Mouse (Mus musculus): ENCODE measurements around the gene Trim2. TPM values are rescaled to one million over a fixed set of nuclear protein-coding genes. Genes with fewer than 3 reads are reported as not detected.

Gene Trim2
- total RNA-seq, 2 experiments from 2014 or later = 8.9 to 10.9 TPM

DNA sequence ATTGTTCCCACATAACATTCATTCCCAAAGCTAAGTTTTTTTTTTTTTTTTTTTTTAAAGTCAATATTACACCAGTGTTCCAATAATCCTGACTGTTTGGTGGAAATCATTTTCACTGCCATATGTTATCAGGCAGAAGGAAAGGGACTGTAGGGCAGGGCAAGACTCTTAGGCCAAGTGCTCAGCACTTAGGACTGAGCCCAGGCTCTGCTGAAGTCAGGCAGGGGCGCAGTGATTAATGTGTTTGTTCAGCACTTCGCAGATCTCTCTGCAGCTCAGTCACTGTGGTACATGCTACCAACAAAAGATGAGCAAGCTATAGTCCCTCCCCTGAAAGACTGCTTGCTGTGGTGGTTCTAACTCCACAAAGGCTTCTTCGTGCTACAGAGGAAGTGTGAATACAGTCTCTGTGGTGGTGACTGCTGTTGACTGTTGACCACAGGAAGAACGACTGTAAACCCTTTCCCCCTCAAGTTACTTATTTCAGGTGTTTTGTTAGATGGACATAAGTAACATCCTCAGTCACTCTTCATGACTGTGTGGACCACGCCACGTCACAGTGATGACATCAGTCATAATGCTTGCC, 180.9 kb downstream of the Trim2 start:
- ATAC-seq (replicated peaks; ENCODE audit: low FRiP score, poor library complexity, severe bottlenecking) = no peak

DNA sequence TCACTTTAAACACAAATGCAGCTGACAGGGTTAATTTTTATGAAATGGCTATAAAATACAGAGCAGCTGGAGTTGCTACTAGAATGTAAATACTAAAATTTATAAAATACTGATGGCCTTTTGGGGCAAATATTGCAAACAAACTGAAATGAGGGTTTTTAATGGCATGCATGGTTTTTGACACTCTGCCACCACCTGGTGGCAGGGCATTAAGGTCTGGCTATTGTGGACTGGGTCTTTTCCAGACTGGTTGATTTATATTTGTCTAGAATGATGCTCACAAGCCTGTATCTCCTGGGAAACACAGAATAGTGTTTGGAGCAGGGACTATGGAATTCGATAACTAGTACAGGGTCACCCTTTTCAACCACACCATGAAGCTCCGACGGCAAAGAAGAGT, 183.2 kb downstream of the Trim2 start:
- no peak for ATAC-seq (replicated peaks; ENCODE audit: low FRiP score, poor library complexity, severe bottlenecking)

DNA sequence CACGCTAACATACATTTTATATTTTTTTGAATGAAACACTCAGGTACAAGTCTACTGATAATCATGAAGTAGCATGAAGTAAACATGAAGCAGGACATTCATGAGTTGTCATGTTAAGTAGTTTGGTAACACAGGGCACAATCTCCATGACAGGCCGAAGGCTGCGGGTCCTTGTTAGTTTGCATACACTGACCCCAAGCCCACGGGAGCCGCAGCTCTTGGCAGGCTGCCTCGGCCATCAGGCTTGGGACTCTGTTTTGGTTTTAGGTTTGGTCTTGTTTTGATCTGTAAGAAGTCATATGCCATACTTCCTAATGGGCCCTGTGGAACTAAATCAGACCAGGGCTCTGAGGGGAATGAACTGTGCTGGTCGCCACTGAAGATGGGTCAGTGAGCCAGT, 188.0 kb downstream of the Trim2 start:
- ATAC-seq (replicated peaks; ENCODE audit: low FRiP score, poor library complexity, severe bottlenecking) = no peak

DNA sequence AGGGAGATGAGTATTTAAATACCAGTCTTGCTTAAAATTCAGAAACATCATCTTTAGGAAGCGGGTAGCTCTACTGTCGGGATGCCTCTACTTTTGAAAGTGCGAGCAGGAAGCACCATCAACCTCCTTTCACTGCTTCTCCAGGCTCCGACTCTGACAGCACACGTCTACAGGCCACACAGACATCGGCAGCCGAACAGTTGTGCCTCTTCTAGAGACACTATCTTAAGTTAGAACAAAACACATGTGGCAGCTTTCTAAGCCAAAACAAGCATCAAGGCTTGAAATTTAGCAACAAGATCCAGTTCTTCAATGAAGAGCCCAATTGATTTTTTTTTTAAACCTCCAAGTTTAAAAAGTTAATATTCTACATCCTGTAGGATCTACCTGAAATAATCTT, 188.5 kb downstream of the Trim2 start:
- no peak for ATAC-seq (replicated peaks; ENCODE audit: low FRiP score, poor library complexity, severe bottlenecking)

Other genes with a start within 250 kb of the Trim2 start
- 2.9 and 6.3 TPM in 2 replicates for gene Mnd1, start 151.1 kb downstream of the Trim2 start, total RNA-seq (2015; ENCODE audit: low replicate concordance)
- 1.4 and 3.6 TPM in 2 replicates for gene Mnd1, start 151.1 kb downstream of the Trim2 start, total RNA-seq (2017; ENCODE audit: low replicate concordance)
- not detected in 2 replicates for gene Gm6525, start 132.8 kb downstream of the Trim2 start, total RNA-seq (2015; ENCODE audit: low replicate concordance)
- gene Gm6525, start 132.8 kb downstream of the Trim2 start, total RNA-seq (2017; ENCODE audit: low replicate concordance) = 3.9 TPM in 1 of 2 replicates, not detected in the other
- 417 and 527 TPM in 2 replicates for gene Fhdc1, start 173.6 kb upstream of the Trim2 start, total RNA-seq (2015; ENCODE audit: low replicate concordance)
- 189 and 211 TPM in 2 replicates for gene Fhdc1, start 173.6 kb upstream of the Trim2 start, total RNA-seq (2017; ENCODE audit: low replicate concordance)

All from erythroid progenitor cell, adult 5-6 weeks (primary cell).